Mouse (Mus musculus) gastrocnemius, postnatal 4 days (tissue): Measurements from ENCODE around the gene Slc6a16. TPM values are rescaled to one million over a fixed set of nuclear protein-coding genes. Genes with fewer than 3 reads are reported as not detected.

Experiments
- DNase-seq, 2 experiments: peaks; one replicate each; pipeline ENCODE4 v3.0.0; 2021 to 2022; ENCODE audit warnings: low spot score in 2 of 2, mixed read lengths in 2 of 2
- total RNA-seq, 2 experiments: library from RNA; stranded (reverse); gene quantifications; 2 replicates each; pipeline ENCODE4 v1.2.3; 2021

Slc6a16 gene
- total RNA-seq, 2 experiments from 2014 or later = not detected

- DNase-seq = peak; percentile 41 to 65
Measured at GRCm38 (mm10) chr7:45215673-45216441, 25.0 kb upstream of the Slc6a16 start, which contains the start of gene Tead2. Gene Tead2, plus strand, starts transcription at chr7:45215753.

DNA sequence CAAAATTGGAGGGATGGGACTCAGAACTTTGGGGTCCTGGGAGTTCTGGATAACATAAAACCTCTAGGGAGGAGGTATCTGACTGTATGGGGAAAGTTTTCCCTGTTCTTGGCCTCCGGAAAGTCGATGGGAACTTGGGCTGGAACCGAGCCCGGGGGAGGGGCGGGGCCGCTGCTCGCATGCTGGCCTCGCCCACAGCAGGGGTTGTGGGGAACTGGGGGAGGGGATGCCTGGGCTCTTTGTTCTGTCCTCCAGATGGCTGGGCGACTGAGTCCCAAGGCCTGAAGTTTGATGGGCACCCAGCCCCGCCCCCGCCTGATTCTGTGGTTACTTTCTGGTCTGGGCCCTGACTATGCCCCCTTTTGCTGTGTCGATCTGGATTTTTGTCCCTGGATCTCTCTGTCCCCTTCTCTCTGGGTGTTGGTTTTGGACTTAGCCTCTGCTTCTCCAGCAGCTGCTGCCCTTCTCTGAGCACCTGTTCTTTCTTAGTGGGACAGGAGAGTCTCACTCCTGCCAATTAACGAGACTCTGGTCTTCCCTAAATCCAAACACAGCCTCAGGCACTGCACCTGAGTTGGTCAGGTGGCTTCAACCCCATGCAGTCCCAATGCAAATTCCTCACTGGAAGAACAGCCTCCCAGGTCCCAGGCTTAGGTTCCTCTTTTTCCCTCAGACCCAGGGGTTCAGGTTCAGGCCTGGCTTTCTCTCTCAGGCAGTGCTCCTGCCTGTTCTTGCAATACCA, 24.3 kb upstream of the Slc6a16 start:
- peak; percentile 59 to 82 for DNase-seq

- DNase-seq = no peak
Measured at GRCm38 (mm10) chr7:45221680-45222079, 19.2 kb upstream of the Slc6a16 start.

DNA sequence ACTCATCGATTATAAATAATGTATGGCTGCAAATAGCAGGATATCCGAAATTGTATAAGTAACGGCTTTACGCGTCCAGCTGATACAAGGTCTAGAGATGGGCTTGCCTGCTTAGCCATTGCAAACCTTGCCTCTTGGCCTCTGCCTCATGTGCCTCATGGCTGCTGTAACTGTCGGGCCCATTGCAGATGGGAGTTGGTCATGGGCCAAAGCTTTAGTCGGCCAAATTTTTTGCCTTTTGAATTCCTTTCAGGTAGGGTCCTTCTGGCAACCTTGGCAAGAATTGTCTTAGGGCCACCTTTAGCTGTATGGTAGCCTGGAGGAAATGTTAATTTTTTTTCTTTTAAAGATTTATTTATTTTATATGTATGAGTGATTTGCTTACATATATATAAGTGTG, 16.1 kb upstream of the Slc6a16 start:
- no peak for DNase-seq

- DNase-seq = no peak
Measured at GRCm38 (mm10) chr7:45226421-45226820, 14.5 kb upstream of the Slc6a16 start.

DNA sequence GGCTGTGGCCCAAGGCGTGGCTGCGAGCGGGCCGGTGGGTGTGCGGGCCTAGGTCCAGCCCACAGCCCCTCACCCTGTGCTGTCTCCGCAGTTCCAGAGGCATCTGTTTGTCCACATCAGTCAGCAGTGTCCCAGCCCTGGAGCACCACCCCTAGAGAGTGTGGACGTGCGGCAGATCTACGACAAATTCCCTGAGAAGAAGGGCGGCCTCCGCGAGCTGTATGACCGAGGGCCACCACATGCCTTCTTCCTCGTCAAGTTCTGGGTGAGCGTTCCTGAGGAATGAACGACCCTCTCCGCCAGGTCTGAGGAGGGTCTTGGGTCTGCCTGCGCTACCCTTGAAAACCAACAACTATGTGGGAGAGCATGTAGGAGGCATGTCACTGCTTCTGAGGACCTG, 12.3 kb upstream of the Slc6a16 start:
- no peak for DNase-seq

- no peak for DNase-seq
Measured at GRCm38 (mm10) chr7:45229046-45229445, 11.8 kb upstream of the Slc6a16 start.

DNA sequence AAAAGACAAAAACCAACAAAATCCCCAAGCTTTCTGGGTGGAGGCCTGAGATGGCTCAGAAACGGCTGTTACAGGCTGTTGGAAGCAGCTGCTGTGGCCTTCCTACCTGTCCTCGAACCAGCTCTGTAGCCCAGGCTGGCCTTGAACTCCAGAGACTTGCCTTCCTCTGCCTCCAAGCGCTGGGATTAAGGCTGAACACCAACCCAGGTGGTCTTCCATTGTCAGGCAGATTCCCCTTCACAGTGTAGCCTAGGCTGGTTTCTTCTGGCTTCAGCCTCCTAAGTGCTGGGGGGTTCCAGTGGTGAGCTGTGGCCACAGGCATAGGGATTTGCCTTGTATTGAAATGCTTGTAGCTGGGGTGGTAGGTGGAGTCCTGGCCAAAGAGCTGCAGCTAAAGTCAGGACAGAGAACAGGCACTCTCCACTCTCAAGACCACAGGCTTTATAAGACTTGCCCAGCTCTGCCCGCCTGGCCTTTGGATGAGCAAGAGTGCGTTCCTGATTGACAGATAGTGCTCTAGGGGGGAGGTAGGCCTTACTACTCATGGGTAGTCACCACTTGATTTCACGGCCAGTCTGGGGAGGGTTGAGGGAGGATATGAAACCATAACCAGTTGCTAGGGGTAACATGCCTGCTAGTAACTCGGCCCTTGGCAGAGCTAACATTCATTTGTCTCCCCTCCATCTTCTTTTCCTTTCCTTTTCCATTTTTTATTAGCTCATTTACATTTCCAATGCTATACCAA, 11.3 kb upstream of the Slc6a16 start:
- DNase-seq = no peak

DNA sequence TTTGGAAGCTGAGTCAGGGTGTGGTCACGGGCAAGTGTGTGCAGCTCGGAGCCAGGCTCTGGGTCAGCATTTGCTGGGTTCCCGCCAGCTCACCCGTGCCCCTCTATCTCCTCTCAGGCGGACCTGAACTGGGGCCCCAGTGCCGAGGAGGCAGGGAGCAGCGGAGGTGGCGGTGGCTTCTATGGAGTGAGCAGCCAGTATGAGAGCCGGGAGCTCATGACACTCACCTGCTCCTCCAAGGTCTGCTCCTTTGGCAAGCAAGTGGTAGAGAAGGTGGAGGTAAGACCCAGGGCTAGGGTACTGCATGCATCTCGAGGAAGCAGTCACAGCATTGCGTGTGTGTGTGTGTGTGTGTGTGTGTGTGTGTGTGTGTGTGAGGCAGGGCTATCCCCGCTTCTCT, 9.7 kb upstream of the Slc6a16 start:
- no peak for DNase-seq

DNA sequence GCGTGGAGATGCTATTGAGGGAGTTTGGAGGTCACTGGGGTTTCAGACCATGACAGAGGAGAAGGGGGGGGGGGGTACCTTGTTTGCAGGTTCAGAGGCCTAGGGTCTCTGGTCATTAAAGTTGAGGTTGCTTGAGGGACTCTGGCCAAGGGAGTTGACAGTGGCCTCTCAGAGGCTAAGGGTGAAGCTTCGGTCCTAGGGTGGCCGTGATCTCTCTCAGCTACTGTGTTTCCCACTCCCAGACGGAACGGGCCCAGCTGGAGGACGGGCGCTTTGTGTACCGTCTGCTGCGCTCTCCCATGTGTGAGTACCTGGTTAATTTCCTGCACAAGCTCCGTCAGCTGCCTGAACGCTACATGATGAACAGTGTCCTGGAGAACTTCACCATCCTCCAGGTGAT, 8.9 kb upstream of the Slc6a16 start:
- no peak for DNase-seq

GRCm38 (mm10) chr7:45232716-45233465, 8.0 kb upstream of the Slc6a16 start:
- DNase-seq = no peak

DNA sequence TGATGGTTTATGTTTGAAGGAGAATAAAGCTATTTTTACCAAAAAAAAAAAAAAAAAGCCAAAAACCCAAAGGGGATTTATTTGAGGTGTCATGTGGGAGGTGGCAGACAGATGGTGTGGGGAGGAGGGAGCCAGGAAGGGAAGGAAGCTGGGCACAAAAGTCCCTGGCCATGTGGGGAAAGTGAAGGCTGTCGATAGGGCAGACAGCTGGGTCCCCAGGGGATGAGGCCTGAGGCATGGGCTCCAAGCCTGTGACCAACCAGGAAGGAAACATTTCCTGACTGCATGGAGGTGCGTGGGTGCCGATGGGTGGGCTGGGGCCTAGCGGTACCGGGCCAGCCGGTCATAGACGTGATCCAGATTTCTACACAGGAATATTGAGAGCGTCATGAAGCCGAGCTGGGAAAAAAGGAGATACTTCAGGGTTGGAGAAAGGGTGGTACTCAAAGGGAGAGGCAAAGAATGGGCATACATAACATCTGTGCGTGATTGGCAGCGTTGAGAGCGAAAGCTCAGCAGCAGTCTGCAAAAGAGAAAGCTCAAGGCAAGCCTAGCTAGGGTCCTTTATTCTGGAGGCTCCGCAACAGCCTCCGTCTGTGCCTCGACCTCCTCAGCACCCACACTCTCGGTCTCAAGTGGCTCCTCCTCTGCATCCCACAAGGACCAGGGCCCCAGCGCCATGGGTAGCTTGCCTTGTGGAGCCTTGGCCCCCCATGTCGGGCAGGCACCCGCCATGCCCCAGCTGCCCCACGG, 7.1 kb upstream of the Slc6a16 start:
- no peak for DNase-seq

- no peak for DNase-seq
Measured at GRCm38 (mm10) chr7:45234333-45234841, 6.5 kb upstream of the Slc6a16 start.

GRCm38 (mm10) chr7:45234922-45235571, 5.8 kb upstream of the Slc6a16 start:
- no peak for DNase-seq

DNA sequence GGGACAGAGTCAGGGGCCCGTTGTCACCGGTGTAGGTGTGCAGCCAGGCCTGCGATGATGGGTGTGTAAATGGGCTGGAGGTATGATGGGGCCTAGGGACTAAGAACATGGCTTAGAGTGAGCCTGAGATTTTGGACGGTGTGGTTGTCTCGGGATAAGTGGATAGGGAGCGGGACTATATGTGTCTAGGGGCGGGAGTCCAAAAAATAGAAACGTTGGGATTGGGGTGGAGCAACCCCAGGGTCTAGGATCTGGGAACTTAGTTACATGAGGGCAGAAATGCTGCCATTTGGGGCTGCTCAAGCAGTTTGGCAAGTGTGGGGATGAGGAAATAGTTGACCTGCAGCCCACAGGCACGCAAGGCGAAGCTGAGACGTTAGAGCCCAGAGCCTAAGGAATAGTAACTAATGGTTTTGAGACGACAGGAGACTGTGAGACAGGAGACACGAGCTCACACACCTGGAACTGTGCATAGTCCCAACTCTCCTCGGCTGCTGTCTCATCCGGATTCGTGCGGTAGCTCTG, 5.2 kb upstream of the Slc6a16 start:
- DNase-seq = no peak

DNA sequence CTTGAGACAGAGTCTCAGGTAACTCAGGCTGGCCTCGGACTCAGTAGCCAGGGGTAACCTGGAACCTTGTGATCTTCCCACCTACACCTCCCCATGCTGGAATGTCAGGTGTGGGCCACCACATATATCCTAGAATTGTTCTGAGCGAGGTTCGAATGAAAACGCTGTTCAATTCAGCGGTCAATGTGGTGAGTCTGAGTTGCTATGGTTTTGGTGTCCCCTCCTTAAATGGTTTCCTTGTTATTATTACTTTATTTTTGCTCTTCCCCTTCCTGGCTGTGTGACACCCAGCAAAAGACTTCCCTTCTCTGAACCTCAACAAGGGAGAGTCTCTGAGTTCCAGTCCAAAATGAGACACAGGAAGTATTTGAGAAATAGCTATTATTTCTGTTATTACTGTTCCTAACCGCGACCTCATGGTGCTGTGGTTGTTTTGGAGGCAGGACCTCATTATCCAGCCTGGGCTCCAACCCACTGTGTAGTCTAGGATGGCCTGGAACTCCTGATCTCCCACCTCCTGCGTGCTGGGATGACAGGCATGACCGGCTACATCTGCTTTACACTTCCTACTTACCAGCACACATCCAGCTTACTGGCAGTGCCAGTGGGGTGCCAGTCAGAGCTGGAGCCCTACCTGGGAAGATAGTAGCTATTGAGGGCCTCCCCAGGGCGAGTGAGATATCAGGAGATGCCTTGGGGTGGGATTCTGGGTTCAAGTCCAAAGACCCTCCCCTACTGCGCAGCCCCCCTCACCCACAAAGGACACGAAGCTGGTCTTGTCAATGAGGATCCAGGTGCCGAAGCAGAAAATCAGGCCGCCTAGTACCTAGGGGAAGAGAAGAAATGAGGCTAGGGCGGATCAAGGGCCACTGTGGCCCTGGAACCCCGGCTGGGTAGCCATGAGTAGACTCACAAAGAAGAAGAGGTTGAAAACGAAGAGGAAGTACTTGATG, 2.9 kb upstream of the Slc6a16 start:
- no peak for DNase-seq

DNA sequence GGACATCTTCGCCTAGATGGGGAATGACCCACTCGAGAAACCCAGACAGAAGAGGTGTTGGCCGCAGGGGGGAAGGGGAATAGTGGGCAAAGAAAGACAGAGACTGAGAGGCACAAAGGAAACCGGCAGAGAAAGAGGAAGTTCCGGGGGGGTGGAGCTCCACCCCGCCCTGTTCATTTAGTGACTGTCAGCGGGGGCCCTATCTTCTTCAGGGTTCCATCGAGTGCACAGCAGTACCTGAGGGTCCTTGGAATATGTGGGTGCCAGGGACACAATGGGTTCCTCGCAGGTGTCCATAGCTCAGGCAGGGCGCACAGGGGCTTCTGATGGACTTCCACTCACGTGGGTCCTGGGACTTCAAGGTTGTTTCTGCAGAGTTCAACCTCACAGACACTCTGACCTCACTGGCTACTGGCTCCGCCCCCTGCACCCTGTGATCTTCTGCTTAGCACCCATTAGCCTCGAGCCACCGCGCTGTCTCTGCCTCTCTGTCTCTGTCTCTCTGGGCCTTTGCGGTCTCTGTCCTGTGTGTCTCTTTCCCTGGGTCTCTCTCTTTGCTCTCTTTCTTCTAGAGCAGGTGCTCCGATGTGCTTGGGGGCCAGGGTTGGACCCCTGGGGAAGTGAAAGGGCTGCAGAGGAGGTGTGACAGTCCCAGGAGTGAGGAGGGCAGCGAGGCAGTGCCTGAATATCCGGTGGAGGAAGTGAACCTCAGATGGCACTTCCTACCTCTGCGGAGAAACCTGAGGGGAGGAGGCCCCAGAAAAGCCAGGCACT, 2.0 kb upstream of the Slc6a16 start, which contains the start of gene Cd37:
Cd37 (minus strand) TSS at position 393 of the 774 bp plus-strand sequence.
- DNase-seq = no peak
